In genomic region chr2:159734576-159734975, GRCm38 (mm10) we compare ENCODE assay signal across 14 mouse cellular contexts.
"Had no signal": no experiment of that assay in that cellular context is flagged by ENCODE, and none has a peak within 500 bp of the region (broad histone marks: within the 10 kb centered on the region; RNA-seq: fewer than 3 reads in every experiment).

No protein-coding gene starts in this region.

- H3K4me1 ChIP-seq: megakaryocyte, embryonic 14.5 days; midbrain, embryonic 13.5 days; midbrain, embryonic 15.5 days had no signal

- H3K27me3 ChIP-seq: lung, embryonic 15.5 days; megakaryocyte, embryonic 14.5 days; midbrain, embryonic 13.5 days; midbrain, embryonic 15.5 days; neural tube, embryonic 12.5 days; stomach, embryonic 15.5 days had no signal

- DNase-seq: lung, postnatal 14 days; lung, postnatal 36 days; right cerebral cortex, postnatal 14 days; thymus, adult 2 months; thymus, postnatal 25 days; thymus, postnatal 4 days had no signal

- H3K36me3 ChIP-seq: lung, embryonic 15.5 days; midbrain, embryonic 13.5 days; midbrain, embryonic 15.5 days; neural tube, embryonic 12.5 days; stomach, embryonic 15.5 days had no signal

- H3K27ac ChIP-seq: lung, embryonic 15.5 days; macrophage; midbrain, embryonic 13.5 days; midbrain, embryonic 15.5 days; neural tube, embryonic 12.5 days; stomach, embryonic 15.5 days; stomach, postnatal 0 days had no signal

- H3K4me3 ChIP-seq: lung, embryonic 15.5 days; megakaryocyte, embryonic 14.5 days; midbrain, embryonic 13.5 days; midbrain, embryonic 15.5 days; neural tube, embryonic 12.5 days; stomach, embryonic 15.5 days had no signal
